ENCODE assay signal across 8 mouse cellular contexts in genomic region chr7:97842806-97843570, GRCm38 (mm10). TPM values are rescaled to one million over a fixed set of nuclear protein-coding genes. Genes with fewer than 3 reads are reported as not detected.
DNase-seq lines count a peak whose midpoint lies in the region; ATAC-seq lines count a peak whose summit lies in the region.

No protein-coding gene starts in this region.

- H3K4me1 ChIP-seq in forebrain, embryonic 11.5 days (replicated peaks; ENCODE audit: control insufficient read depth, insufficient read depth, low read length) = 0 out of 2 replicates have a peak, but pooled peaks cover 2% of the 10 kb centered on the region
- no peaks in the 10 kb centered on the region for H3K4me1 ChIP-seq in heart, embryonic 15.5 days (replicated peaks)
- peaks cover 16% of the 10 kb centered on the region for H3K4me1 ChIP-seq in liver, embryonic 13.5 days (replicated peaks)
- peaks cover 5% of the 10 kb centered on the region; the same call in 1 of the 2 replicates for H3K4me1 ChIP-seq in stomach, embryonic 15.5 days

- DNase-seq in CD8-positive naive resting alpha-beta T cell, adult 2 months (ENCODE audit: low read depth in 2 of 2, low spot score in 2 of 2) = peak; percentile 52 to 71
- DNase-seq in c-Kit-positive CD71-positive TER-119-negative erythroid progenitor cells, embryonic 14.5 days (ENCODE audit: low read depth) = peak; percentile 84
- peak; percentile 86 for DNase-seq in forebrain, embryonic 11.5 days (ENCODE audit: low spot score)
- peak; percentile 74 for DNase-seq in kidney, postnatal 14 days
- peak; percentile 63 for DNase-seq in liver, embryonic 13.5 days
- DNase-seq in neural tube, embryonic 10.5 days (ENCODE audit: extremely low spot score, low spot score) = peak; percentile 75

- H3K36me3 ChIP-seq in forebrain, embryonic 11.5 days (ENCODE audit: control insufficient read depth, insufficient read depth, low read length) = no peaks in the 10 kb centered on the region
- no peaks in the 10 kb centered on the region for H3K36me3 ChIP-seq in heart, embryonic 15.5 days
- no peaks in the 10 kb centered on the region for H3K36me3 ChIP-seq in liver, embryonic 13.5 days
- no peaks in the 10 kb centered on the region for H3K36me3 ChIP-seq in stomach, embryonic 15.5 days

- no peaks in the 10 kb centered on the region for H3K9me3 ChIP-seq in forebrain, embryonic 11.5 days (ENCODE audit: control insufficient read depth, low read length)
- H3K9me3 ChIP-seq in heart, embryonic 15.5 days (replicated peaks) = no peaks in the 10 kb centered on the region
- no peaks in the 10 kb centered on the region for H3K9me3 ChIP-seq in liver, embryonic 13.5 days (replicated peaks)
- H3K9me3 ChIP-seq in stomach, embryonic 15.5 days = no peaks in the 10 kb centered on the region

- peak overlapping the region; percentile 27 for H3K4me3 ChIP-seq in forebrain, embryonic 11.5 days (ENCODE audit: low read depth, low read length)
- peak overlapping the region; percentile 49 for H3K4me3 ChIP-seq in heart, embryonic 15.5 days
- peak overlapping the region; percentile 59 for H3K4me3 ChIP-seq in liver, embryonic 13.5 days (replicated peaks)
- H3K4me3 ChIP-seq in stomach, embryonic 15.5 days (replicated peaks) = peak overlapping the region; percentile 47

- WGBS in forebrain, embryonic 11.5 days = 6% methylated on average over 22 of the region's 22 CpGs
- 6% methylated on average over 22 of the region's 22 CpGs for WGBS in heart, embryonic 15.5 days
- 3% methylated on average over 22 of the region's 22 CpGs for WGBS in liver, embryonic 13.5 days (ENCODE audit: insufficient replicate concordance)
- WGBS in stomach, embryonic 15.5 days = 7% methylated on average over 22 of the region's 22 CpGs

- no peak overlapping the region for H3K27ac ChIP-seq in forebrain, embryonic 11.5 days (ENCODE audit: low read depth, low read length)
- H3K27ac ChIP-seq in heart, embryonic 15.5 days = 0 out of 2 replicates have a peak overlapping the region, but pooled peaks have one; percentile 37
- H3K27ac ChIP-seq in liver, embryonic 13.5 days = no peak overlapping the region
- H3K27ac ChIP-seq in stomach, embryonic 15.5 days = peak overlapping the region; percentile 69

- H3K9ac ChIP-seq in forebrain, embryonic 11.5 days (ENCODE audit: low read length) = peak overlapping the region; percentile 73
- H3K9ac ChIP-seq in heart, embryonic 15.5 days = peak overlapping the region; percentile 53
- peak overlapping the region; percentile 71 for H3K9ac ChIP-seq in liver, embryonic 13.5 days
- 0 out of 2 replicates have a peak overlapping the region, but pooled peaks have one; percentile 20 for H3K9ac ChIP-seq in stomach, embryonic 15.5 days

- ATAC-seq in forebrain, embryonic 11.5 days (replicated peaks; ENCODE audit: low FRiP score) = peak; percentile 96
- ATAC-seq in heart, embryonic 15.5 days (replicated peaks; ENCODE audit: insufficient number of reproducible peaks, insufficient read depth, low FRiP score, low read depth) = peak; percentile 90
- ATAC-seq in liver, embryonic 13.5 days (ENCODE audit: low read depth) = peak; percentile 96
- ATAC-seq in stomach, embryonic 15.5 days (ENCODE audit: insufficient read depth, low FRiP score, low read depth) = peak; percentile 91

- H3K27me3 ChIP-seq in forebrain, embryonic 11.5 days (ENCODE audit: control insufficient read depth, insufficient read depth, low read length) = no peaks in the 10 kb centered on the region
- no peaks in the 10 kb centered on the region for H3K27me3 ChIP-seq in heart, embryonic 15.5 days
- no peaks in the 10 kb centered on the region for H3K27me3 ChIP-seq in liver, embryonic 13.5 days
- no peaks in the 10 kb centered on the region for H3K27me3 ChIP-seq in stomach, embryonic 15.5 days (replicated peaks)

- peak overlapping the region; percentile 41 for H3K4me2 ChIP-seq in forebrain, embryonic 11.5 days (ENCODE audit: low read depth, low read length, severe bottlenecking)
- peak overlapping the region; percentile 72 for H3K4me2 ChIP-seq in heart, embryonic 15.5 days
- H3K4me2 ChIP-seq in liver, embryonic 13.5 days = peak overlapping the region; percentile 74
- H3K4me2 ChIP-seq in stomach, embryonic 15.5 days = peak overlapping the region; percentile 63

RNA-seq across cellular contexts. Expression of gene Pak1, which starts 54.6 kb away (rescaled TPM):
- 72.2 and 87.2 TPM in 2 replicates for polyA plus RNA-seq in forebrain, embryonic 11.5 days (2014; fragmentation: Nextera tagmentation; extraction: Ambion mirVana)
- polyA plus RNA-seq in heart, embryonic 15.5 days (2015; fragmentation: Nextera tagmentation; extraction: Ambion mirVana) = 2.7 and 5.6 TPM in 2 replicates
- 6.7 and 8.8 TPM in 2 replicates for polyA plus RNA-seq in liver, embryonic 13.5 days (2015; fragmentation: Nextera tagmentation; extraction: Ambion mirVana)
- polyA plus RNA-seq in stomach, embryonic 15.5 days (2015; fragmentation: Nextera tagmentation; extraction: Ambion mirVana) = 27.2 and 30.3 TPM in 2 replicates

Comparison
In these comparisons a context has a peak if more than half of its experiments do, and no peak if none do; other contexts are left out.
1. H3K27ac ChIP-seq: peak in heart, embryonic 15.5 days (single experiment) and stomach, embryonic 15.5 days (single experiment); none in forebrain, embryonic 11.5 days (single experiment) and liver, embryonic 13.5 days (single experiment).
2. H3K9ac ChIP-seq: peak in every context shown above with its lines; median percentile 73 in forebrain, embryonic 11.5 days; 71 in liver, embryonic 13.5 days; 53 in heart, embryonic 15.5 days; 20 in stomach, embryonic 15.5 days.
3. Peak in every context shown above with its lines, with median percentiles within 50 percentile points of each other: DNase-seq, ATAC-seq, H3K4me2 ChIP-seq and H3K4me3 ChIP-seq.